Mouse (Mus musculus): ENCODE measurements around the gene Tmed4.
A peak's percentile ranks its signal among the peaks of the same experiment; 100 is the strongest.

- TF ChIP-seq CTCF (IDR thresholded peaks at IDR 0.05; ENCODE audit: extremely low read depth, insufficient read depth, low read length) (peak; percentile 52), POLR2A (IDR thresholded peaks at IDR 0.05; ENCODE audit: extremely low read depth, insufficient read depth, low read length) (peak; percentile 99)
Observed at GRCm38 (mm10) chr11:6274387-6275093, at the start of gene Tmed4.

Data from cortical plate, adult 2 months (tissue).